Mouse (Mus musculus) MEL (cell line): Measurements from ENCODE around the gene Gm42957.
A peak's percentile ranks its signal among the peaks of the same experiment; 100 is the strongest.

Source experiments
- CHD2 ChIP-seq: IDR thresholded peaks from 2 replicates; pipeline ENCODE4 v1.6.1; 2011; ENCODE audit warnings: low read length, improper control_type of control experiment
- CTCF ChIP-seq, 3 experiments: IDR thresholded peaks in 2 of 3; conservative IDR thresholded peaks in 1 of 3; 2 replicates each; pipeline ENCODE4 v1.5.1; 2011 to 2012; ENCODE audit warnings: low read length in 3 of 3, low read depth in 2 of 3, mild to moderate bottlenecking in 2 of 3, improper control_type of control experiment in 1 of 3, inconsistent platforms in 1 of 3, mixed read lengths in 1 of 3, moderate library complexity in 1 of 3; ENCODE audit not compliant: control insufficient read depth in 1 of 3, insufficient read depth in 1 of 3, poor library complexity in 1 of 3, severe bottlenecking in 1 of 3
- GABPA ChIP-seq: IDR thresholded peaks from 2 replicates; pipeline ENCODE4 v1.6.1; 2012; ENCODE audit warnings: low read depth, mild to moderate bottlenecking, inconsistent platforms, low read length, improper control_type of control experiment, moderate library complexity
- JUND ChIP-seq: IDR thresholded peaks from 2 replicates; pipeline ENCODE4 v1.6.1; 2011; ENCODE audit warnings: low read depth, mild to moderate bottlenecking, improper control_type of control experiment, low read length
- MAFK ChIP-seq: IDR thresholded peaks from 2 replicates; pipeline ENCODE4 v1.6.1; 2011; ENCODE audit warnings: low read depth, mild to moderate bottlenecking, low read length, improper control_type of control experiment, borderline replicate concordance
- MAX ChIP-seq: IDR thresholded peaks from 2 replicates; pipeline ENCODE4 v1.6.1; 2011; ENCODE audit warnings: low read length, improper control_type of control experiment
- MXI1 ChIP-seq: IDR thresholded peaks from 2 replicates; pipeline ENCODE4 v1.6.1; 2011; ENCODE audit warnings: mild to moderate bottlenecking, low read depth, low read length, improper control_type of control experiment
- POLR2A ChIP-seq, 2 experiments: IDR thresholded peaks; 2 replicates each; pipeline ENCODE4 v1.6.1; 2011 to 2012; ENCODE audit warnings: low read length in 2 of 2, mild to moderate bottlenecking in 2 of 2, control low read depth in 1 of 2, improper control_type of control experiment in 1 of 2, low read depth in 1 of 2, moderate library complexity in 1 of 2; ENCODE audit not compliant: control insufficient read depth in 1 of 2, insufficient read depth in 1 of 2, poor library complexity in 1 of 2
- SMC3 ChIP-seq: IDR thresholded peaks from 2 replicates; pipeline ENCODE4 v1.6.1; 2011; ENCODE audit warnings: low read depth, low read length, improper control_type of control experiment
- USF1 ChIP-seq: IDR thresholded peaks from 2 replicates; pipeline ENCODE4 v1.6.1; 2014; ENCODE audit warnings: low read depth, mild to moderate bottlenecking, inconsistent platforms, low read length, improper control_type of control experiment, moderate library complexity
- ZKSCAN1 ChIP-seq: IDR thresholded peaks from 2 replicates; pipeline ENCODE4 v1.6.1; 2012; ENCODE audit warnings: low read depth, mild to moderate bottlenecking, inconsistent platforms, low read length, improper control_type of control experiment, moderate library complexity
- ZMIZ1 ChIP-seq: IDR thresholded peaks from 2 replicates; pipeline ENCODE4 v1.6.1; 2012; ENCODE audit warnings: low read depth, mild to moderate bottlenecking, inconsistent platforms, low read length, improper control_type of control experiment, moderate library complexity
- ZNF384 ChIP-seq: IDR thresholded peaks from 2 replicates; pipeline ENCODE4 v1.6.1; 2012; ENCODE audit warnings: low read depth, mild to moderate bottlenecking, inconsistent platforms, low read length, improper control_type of control experiment

DNA sequence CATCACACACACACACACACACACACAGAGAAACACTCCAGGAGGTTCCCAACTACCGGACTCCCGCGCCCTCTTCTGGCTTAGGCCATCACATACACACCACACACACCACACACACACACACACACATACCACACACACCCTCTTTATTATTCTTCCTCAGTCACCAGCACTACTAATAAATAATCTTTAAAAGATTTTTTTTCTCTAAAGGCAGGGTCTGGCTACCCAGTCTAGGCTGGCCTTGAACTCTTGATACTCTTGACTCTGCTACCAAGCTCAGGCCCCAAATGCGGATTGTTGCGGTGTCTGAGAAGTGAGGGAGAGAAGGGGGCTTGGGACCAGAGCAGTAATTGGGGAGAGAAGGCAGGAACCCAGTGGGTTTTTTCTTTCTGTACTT, 40.4 kb upstream of the Gm42957 start:
- peak in 1 of 3 experiments; percentile 20; a peak in 1 of 6 replicates for TF ChIP-seq CTCF (IDR thresholded peaks at IDR 0.05 in 2 of 3, conservative IDR thresholded peaks at IDR 0.05 in 1 of 3; ENCODE audit: control insufficient read depth in 1 of 3, insufficient read depth in 1 of 3, low read depth in 2 of 3, low read length in 3 of 3, poor library complexity in 1 of 3, severe bottlenecking in 1 of 3)
- no peak for TF ChIP-seq ZKSCAN1
- no peak for TF ChIP-seq ZMIZ1
- no peak for TF ChIP-seq GABPA
- no peak for TF ChIP-seq CHD2
- TF ChIP-seq POLR2A (IDR thresholded peaks at IDR 0.05; ENCODE audit: control insufficient read depth in 1 of 2, insufficient read depth in 1 of 2, low read depth in 1 of 2, low read length in 2 of 2, poor library complexity in 1 of 2): no peak
- TF ChIP-seq MXI1: no peak
- no peak for TF ChIP-seq USF1
- TF ChIP-seq MAFK: no peak
- no peak for TF ChIP-seq JUND
- TF ChIP-seq MAX: no peak
- no peak for TF ChIP-seq SMC3
- no peak for TF ChIP-seq ZNF384
